ENCODE assay signal across 8 mouse cellular contexts in genomic region chr14:56865112-56865511, GRCm38 (mm10). TPM values are rescaled to one million over a fixed set of nuclear protein-coding genes. Genes with fewer than 3 reads are reported as not detected.
A peak's percentile ranks its signal among the peaks of the same experiment; 100 is the strongest.
DNase-seq lines count a peak whose midpoint lies in the region; ATAC-seq lines count a peak whose summit lies in the region.
"Not testable (repeated sequence)": the region's sequence is repeated elsewhere in the genome, so short reads cannot be mapped to it uniquely, and the experiment has no call there.

No protein-coding gene starts in this region.

- not testable (repeated sequence) for H3K4me1 ChIP-seq in forebrain, embryonic 12.5 days; heart, embryonic 12.5 days (replicated peaks); hindbrain, embryonic 15.5 days (replicated peaks); liver, embryonic 15.5 days (replicated peaks); midbrain, embryonic 14.5 days (ENCODE audit: control insufficient read depth, insufficient read depth, low read length)

- DNase-seq in embryo, embryonic 10.5 days (ENCODE audit: low spot score) = peak; percentile 14
- DNase-seq in kidney, postnatal 4 days = peak; percentile 9 to 10
- DNase-seq in midbrain, embryonic 14.5 days = not testable (repeated sequence)
- DNase-seq in retina, postnatal 1 day = peak; percentile 16

- H3K4me2 ChIP-seq in forebrain, embryonic 12.5 days = peak overlapping the region; percentile 61
- peak overlapping the region; percentile 91 for H3K4me2 ChIP-seq in heart, embryonic 12.5 days
- H3K4me2 ChIP-seq in hindbrain, embryonic 15.5 days = peak overlapping the region; percentile 57
- H3K4me2 ChIP-seq in liver, embryonic 15.5 days = peak overlapping the region; percentile 50
- peak overlapping the region; percentile 49 for H3K4me2 ChIP-seq in midbrain, embryonic 14.5 days (ENCODE audit: low read length)

- not testable (repeated sequence) for H3K36me3 ChIP-seq in forebrain, embryonic 12.5 days (replicated peaks); heart, embryonic 12.5 days; hindbrain, embryonic 15.5 days; liver, embryonic 15.5 days (replicated peaks); midbrain, embryonic 14.5 days (ENCODE audit: control insufficient read depth, insufficient read depth, low read length)

- WGBS in forebrain, embryonic 12.5 days = 2% methylated on average over 29 of the region's 30 CpGs
- 2% methylated on average over 29 of the region's 30 CpGs for WGBS in heart, embryonic 12.5 days
- 3% methylated on average over 29 of the region's 30 CpGs for WGBS in hindbrain, embryonic 15.5 days
- 4% methylated on average over 30 of the region's 30 CpGs for WGBS in liver, embryonic 15.5 days (ENCODE audit: insufficient replicate concordance)
- 3% methylated on average over 30 of the region's 30 CpGs for WGBS in midbrain, embryonic 14.5 days

- H3K27me3 ChIP-seq in forebrain, embryonic 12.5 days = peaks cover 31% of the 10 kb centered on the region
- H3K27me3 ChIP-seq in heart, embryonic 12.5 days (replicated peaks) = peaks cover 24% of the 10 kb centered on the region
- H3K27me3 ChIP-seq in hindbrain, embryonic 15.5 days = peaks cover 22% of the 10 kb centered on the region
- H3K27me3 ChIP-seq in liver, embryonic 15.5 days = peaks cover 44% of the 10 kb centered on the region
- H3K27me3 ChIP-seq in midbrain, embryonic 14.5 days (ENCODE audit: control insufficient read depth, insufficient read depth, low read length) = not testable (repeated sequence)

- H3K4me3 ChIP-seq in forebrain, embryonic 12.5 days (replicated peaks) = peak overlapping the region; percentile 38
- H3K4me3 ChIP-seq in heart, embryonic 12.5 days = peak overlapping the region; percentile 58
- H3K4me3 ChIP-seq in hindbrain, embryonic 15.5 days = peak overlapping the region; percentile 33
- H3K4me3 ChIP-seq in liver, embryonic 15.5 days (replicated peaks) = peak overlapping the region; percentile 29
- H3K4me3 ChIP-seq in midbrain, embryonic 14.5 days (replicated peaks; ENCODE audit: low read depth, low read length) = peak overlapping the region; percentile 25

- not testable (repeated sequence) for ATAC-seq in forebrain, embryonic 12.5 days (ENCODE audit: low FRiP score); heart, embryonic 12.5 days (ENCODE audit: insufficient number of reproducible peaks, low FRiP score); hindbrain, embryonic 15.5 days (ENCODE audit: low FRiP score, low read depth); liver, embryonic 15.5 days (ENCODE audit: insufficient read depth); midbrain, embryonic 14.5 days (ENCODE audit: low FRiP score, low TSS enrichment)

- not testable (repeated sequence) for H3K27ac ChIP-seq in forebrain, embryonic 12.5 days; heart, embryonic 12.5 days (ENCODE audit: poor library complexity, severe bottlenecking); hindbrain, embryonic 15.5 days (replicated peaks); liver, embryonic 15.5 days (replicated peaks); midbrain, embryonic 14.5 days (replicated peaks; ENCODE audit: low read depth, low read length)

- H3K9me3 ChIP-seq in forebrain, embryonic 12.5 days; heart, embryonic 12.5 days (replicated peaks); hindbrain, embryonic 15.5 days; liver, embryonic 15.5 days (replicated peaks); midbrain, embryonic 14.5 days (ENCODE audit: control insufficient read depth, low read length): not testable (repeated sequence)

- H3K9ac ChIP-seq in forebrain, embryonic 12.5 days; hindbrain, embryonic 15.5 days; liver, embryonic 15.5 days; midbrain, embryonic 14.5 days (replicated peaks; ENCODE audit: low read length): not testable (repeated sequence)
- peak overlapping the region; percentile 53 for H3K9ac ChIP-seq in heart, embryonic 12.5 days

RNA-seq across cellular contexts. Expression of gene Zmym2, which starts 21.3 kb away (rescaled TPM):
- 88.2 and 89.5 TPM in 2 replicates for polyA plus RNA-seq in forebrain, embryonic 12.5 days (2016; fragmentation: Nextera tagmentation; extraction: Ambion mirVana)
- polyA plus RNA-seq in heart, embryonic 12.5 days (2016; fragmentation: Nextera tagmentation; extraction: Ambion mirVana) = 38.9 and 46.2 TPM in 2 replicates
- 47.5 and 56.7 TPM in 2 replicates for polyA plus RNA-seq in hindbrain, embryonic 15.5 days (2015; fragmentation: Nextera tagmentation; extraction: Ambion mirVana)
- polyA plus RNA-seq in liver, embryonic 15.5 days (2015; fragmentation: Nextera tagmentation; extraction: Ambion mirVana) = 4.6 and 7.9 TPM in 2 replicates
- polyA plus RNA-seq in midbrain, embryonic 14.5 days (2014; fragmentation: Nextera tagmentation; extraction: Ambion mirVana) = 61.3 and 68.7 TPM in 2 replicates

RNA-seq across cellular contexts. Expression of gene Zmym5, which starts 53.6 kb away (rescaled TPM):
- polyA plus RNA-seq in forebrain, embryonic 12.5 days (2016; fragmentation: Nextera tagmentation; extraction: Ambion mirVana) = 32.4 and 33.2 TPM in 2 replicates
- polyA plus RNA-seq in heart, embryonic 12.5 days (2016; fragmentation: Nextera tagmentation; extraction: Ambion mirVana) = 19.1 and 21.7 TPM in 2 replicates
- 29.9 and 30.4 TPM in 2 replicates for polyA plus RNA-seq in hindbrain, embryonic 15.5 days (2015; fragmentation: Nextera tagmentation; extraction: Ambion mirVana)
- 7.8 and 8.0 TPM in 2 replicates for polyA plus RNA-seq in liver, embryonic 15.5 days (2015; fragmentation: Nextera tagmentation; extraction: Ambion mirVana)
- 31.5 and 34.7 TPM in 2 replicates for polyA plus RNA-seq in midbrain, embryonic 14.5 days (2014; fragmentation: Nextera tagmentation; extraction: Ambion mirVana)
